In the genomic region with DNA sequence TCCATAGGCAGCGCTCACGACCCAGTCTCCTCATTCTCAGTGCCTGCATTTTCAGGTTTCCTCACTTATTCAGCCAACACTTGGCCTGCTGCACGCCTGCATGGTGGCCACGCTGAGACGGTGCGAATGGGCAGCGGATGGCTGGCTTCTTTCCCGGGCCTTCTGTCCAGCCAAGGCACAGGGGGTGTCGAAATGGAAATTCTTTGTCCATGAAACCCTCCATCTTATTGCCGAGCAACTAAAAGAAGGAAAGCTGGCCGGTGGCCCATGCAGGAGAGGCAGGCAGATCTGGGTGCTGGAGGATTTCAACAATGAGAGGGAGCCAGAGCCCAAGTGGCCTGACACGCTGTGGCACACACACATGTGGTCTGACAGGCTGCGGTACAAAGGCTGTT, we compare ENCODE assay signal across 8 mouse cellular contexts. TPM values are rescaled to one million over a fixed set of nuclear protein-coding genes. Genes with fewer than 3 reads are reported as not detected.
DNase-seq lines count a peak whose midpoint lies in the region; ATAC-seq and TF ChIP-seq lines count a peak whose summit lies in the region.

No protein-coding gene starts in this region.

- H3K4me3 ChIP-seq in cerebellum, adult 2 months (replicated peaks; ENCODE audit: insufficient read depth, low read depth, low read length) = peak overlapping the region; percentile 14
- no peak overlapping the region for H3K4me3 ChIP-seq in neural tube, embryonic 14.5 days (ENCODE audit: low read depth, low read length)

- no peaks in the 10 kb centered on the region for H3K9me3 ChIP-seq in neural tube, embryonic 14.5 days (ENCODE audit: control insufficient read depth, low read length)

- H3K9ac ChIP-seq in neural tube, embryonic 14.5 days (replicated peaks; ENCODE audit: low read depth, low read length) = no peak overlapping the region

- H3K27me3 ChIP-seq in cerebellum, adult 2 months (ENCODE audit: control insufficient read depth, insufficient read depth, low read length) = no peaks in the 10 kb centered on the region
- H3K27me3 ChIP-seq in neural tube, embryonic 14.5 days (ENCODE audit: control insufficient read depth, insufficient read depth, low read length) = no peaks in the 10 kb centered on the region

- no peak for TF ChIP-seq CTCF in cerebellum, adult 2 months (IDR thresholded peaks at IDR 0.05; ENCODE audit: borderline replicate concordance, insufficient read depth, low read depth, low read length)

- DNase-seq in adrenal gland, adult 2 months = peak; percentile 77
- DNase-seq in adrenal gland, postnatal 4 days (ENCODE audit: low spot score in 2 of 2) = no peak
- DNase-seq in cerebellum, adult 2 months = peak; percentile 95 to 96
- DNase-seq in gastrocnemius, postnatal 10 days = peak; percentile 65
- DNase-seq in layer of hippocampus, postnatal 14 days (ENCODE audit: low spot score in 2 of 2) = peak; percentile 64 to 88
- no peak for DNase-seq in kidney, postnatal 14 days
- no peak for DNase-seq in embryo, embryonic 10.5 days (ENCODE audit: low spot score)

- peak overlapping the region; percentile 14; the same call in 1 of the 2 replicates for H3K27ac ChIP-seq in cerebellum, adult 2 months (ENCODE audit: insufficient read depth, low read length)
- no peak overlapping the region for H3K27ac ChIP-seq in neural tube, embryonic 14.5 days (ENCODE audit: low read depth, low read length)

- TF ChIP-seq POLR2A in cerebellum, adult 2 months (IDR thresholded peaks at IDR 0.05; ENCODE audit: borderline replicate concordance, insufficient read depth, low read length) = no peak

- H3K36me3 ChIP-seq in neural tube, embryonic 14.5 days (ENCODE audit: control insufficient read depth, insufficient read depth, low read length) = no peaks in the 10 kb centered on the region

- peak; percentile 84 for ATAC-seq in neural tube, embryonic 14.5 days (ENCODE audit: low read depth)

- WGBS in cerebellum, adult 2 months = 4% methylated on average over 13 of the region's 13 CpGs
- 55% methylated on average over 13 of the region's 13 CpGs for WGBS in neural tube, embryonic 14.5 days

- no peak overlapping the region for H3K4me2 ChIP-seq in neural tube, embryonic 14.5 days (ENCODE audit: low read depth, low read length)

- peaks cover 29% of the 10 kb centered on the region for H3K4me1 ChIP-seq in cerebellum, adult 2 months (ENCODE audit: control insufficient read depth, insufficient read depth, low read length)
- H3K4me1 ChIP-seq in neural tube, embryonic 14.5 days (ENCODE audit: control insufficient read depth, insufficient read depth, low read length) = 0 out of 2 replicates have a peak, but pooled peaks cover 4% of the 10 kb centered on the region

RNA-seq across cellular contexts. Expression of gene Fank1, which starts 10.8 kb away (rescaled TPM):
- total RNA-seq in adrenal gland, adult 2 months (2021) = under 1 TPM in 1 of 2 experiments, not detected in 1; 0.24 TPM
- 0.10 and 0.15 TPM in 2 replicates for polyA plus RNA-seq in adrenal gland, adult 2 months (2012; rRNA removed)
- 1 to 10 TPM in 1 of 2 experiments, under 1 TPM in 1; 0.71 to 1.1 TPM for total RNA-seq in adrenal gland, postnatal 4 days (2021)
- polyA plus RNA-seq in cerebellum, adult 2 months (2012; rRNA removed) = 1.5 and 1.6 TPM in 2 replicates
- total RNA-seq in gastrocnemius, postnatal 10 days (2021) = under 1 TPM in 1 of 2 experiments, not detected in 1; 0.38 TPM
- total RNA-seq in layer of hippocampus, postnatal 14 days (2021) = 1 to 10 TPM; 2.3 to 2.7 TPM
- polyA plus RNA-seq in neural tube, embryonic 14.5 days (2014; fragmentation: Nextera tagmentation; extraction: Ambion mirVana) = 2.0 and 3.7 TPM in 2 replicates

RNA-seq across cellular contexts. Expression of gene Dhx32, which starts 16.7 kb away (rescaled TPM):
- 10 to 100 TPM; 56.8 to 71.2 TPM for total RNA-seq in adrenal gland, adult 2 months (2021)
- polyA plus RNA-seq in adrenal gland, adult 2 months (2012; rRNA removed) = 20.7 and 21.9 TPM in 2 replicates
- 10 to 100 TPM; 54.6 to 57.6 TPM for total RNA-seq in adrenal gland, postnatal 4 days (2021)
- polyA plus RNA-seq in cerebellum, adult 2 months (2012; rRNA removed) = 25.3 and 29.6 TPM in 2 replicates
- total RNA-seq in gastrocnemius, postnatal 10 days (2021) = 10 to 100 TPM; 35.0 to 39.0 TPM
- 10 to 100 TPM; 46.9 to 49.3 TPM for total RNA-seq in layer of hippocampus, postnatal 14 days (2021)
- 35.0 and 41.0 TPM in 2 replicates for polyA plus RNA-seq in neural tube, embryonic 14.5 days (2014; fragmentation: Nextera tagmentation; extraction: Ambion mirVana)

RNA-seq across cellular contexts. Expression of gene Uros, which starts 56.0 kb away (rescaled TPM):
- 10 to 100 TPM; 17.0 to 18.6 TPM for total RNA-seq in adrenal gland, adult 2 months (2021)
- polyA plus RNA-seq in adrenal gland, adult 2 months (2012; rRNA removed) = 14.6 and 18.2 TPM in 2 replicates
- 10 to 100 TPM; 13.4 to 14.5 TPM for total RNA-seq in adrenal gland, postnatal 4 days (2021)
- 34.7 and 35.1 TPM in 2 replicates for polyA plus RNA-seq in cerebellum, adult 2 months (2012; rRNA removed)
- 10 to 100 TPM; 15.0 to 16.0 TPM for total RNA-seq in gastrocnemius, postnatal 10 days (2021)
- total RNA-seq in layer of hippocampus, postnatal 14 days (2021) = 10 to 100 TPM; 19.8 to 20.8 TPM
- 65.6 and 67.3 TPM in 2 replicates for polyA plus RNA-seq in neural tube, embryonic 14.5 days (2014; fragmentation: Nextera tagmentation; extraction: Ambion mirVana)

RNA-seq across cellular contexts. Expression of gene Bccip, which starts 56.7 kb away (rescaled TPM):
- total RNA-seq in adrenal gland, adult 2 months (2021) = 10 to 100 TPM; 58.4 to 64.0 TPM
- polyA plus RNA-seq in adrenal gland, adult 2 months (2012; rRNA removed) = 9.4 and 10.1 TPM in 2 replicates
- total RNA-seq in adrenal gland, postnatal 4 days (2021) = 10 to 100 TPM; 60.6 to 69.8 TPM
- polyA plus RNA-seq in cerebellum, adult 2 months (2012; rRNA removed) = 104 and 111 TPM in 2 replicates
- total RNA-seq in gastrocnemius, postnatal 10 days (2021) = 10 to 100 TPM; 54.8 to 57.8 TPM
- 10 to 100 TPM; 56.1 to 64.7 TPM for total RNA-seq in layer of hippocampus, postnatal 14 days (2021)
- 85.2 and 94.3 TPM in 2 replicates for polyA plus RNA-seq in neural tube, embryonic 14.5 days (2014; fragmentation: Nextera tagmentation; extraction: Ambion mirVana)

Comparison
In these comparisons a context has a peak if more than half of its experiments do, and no peak if none do; other contexts are left out.
1. DNase-seq: peak in adrenal gland, adult 2 months (single experiment), cerebellum, adult 2 months (2 of 2), gastrocnemius, postnatal 10 days (single experiment) and layer of hippocampus, postnatal 14 days (2 of 2); none in adrenal gland, postnatal 4 days (0 of 2), kidney, postnatal 14 days (single experiment) and embryo, embryonic 10.5 days (single experiment).